Mouse (Mus musculus): ENCODE data around the gene Ttn.

Gene Ttn

DNA sequence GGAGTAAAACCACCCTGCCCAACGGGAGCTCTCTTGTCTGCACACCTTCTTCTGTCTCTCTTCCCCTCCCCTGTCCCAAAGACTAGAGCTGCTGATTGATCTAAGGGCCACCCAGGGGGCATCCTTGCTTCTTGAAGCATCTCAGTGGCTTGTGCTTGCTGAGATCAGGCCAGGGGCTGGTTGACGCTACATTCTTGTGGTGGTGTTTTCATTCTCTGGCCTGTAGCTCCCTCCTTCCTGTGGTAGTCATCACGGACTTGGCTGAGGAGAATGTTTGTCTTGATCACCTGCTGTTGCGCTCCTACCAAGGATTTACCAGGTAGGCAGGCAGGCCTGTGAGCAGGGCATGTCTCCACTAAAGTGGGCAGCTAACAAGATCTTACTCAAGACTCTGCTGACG, 279.6 kb downstream of the Ttn start:
- no peak for DNase-seq (ENCODE audit: low spot score)

DNA sequence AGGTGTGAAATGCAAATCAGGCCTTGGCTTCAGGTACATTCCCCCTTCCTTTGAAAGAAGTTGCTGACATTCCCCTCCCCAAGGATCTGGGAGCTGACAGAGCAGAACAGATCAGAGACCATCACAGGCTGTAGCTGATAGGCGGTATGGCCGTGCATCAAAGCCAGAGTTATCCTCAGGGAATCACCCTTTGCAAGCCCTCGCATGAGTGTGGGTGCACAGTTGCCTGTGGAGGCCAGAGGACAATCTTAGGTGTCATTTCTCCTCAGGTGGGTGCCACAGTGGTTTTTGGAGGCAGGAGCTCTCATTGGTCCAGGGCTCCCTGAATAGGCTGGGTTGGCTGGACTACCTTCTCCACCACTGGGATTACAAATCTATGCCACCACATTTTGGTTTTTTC, 280.2 kb downstream of the Ttn start:
- no peak for DNase-seq (ENCODE audit: low spot score)

DNA sequence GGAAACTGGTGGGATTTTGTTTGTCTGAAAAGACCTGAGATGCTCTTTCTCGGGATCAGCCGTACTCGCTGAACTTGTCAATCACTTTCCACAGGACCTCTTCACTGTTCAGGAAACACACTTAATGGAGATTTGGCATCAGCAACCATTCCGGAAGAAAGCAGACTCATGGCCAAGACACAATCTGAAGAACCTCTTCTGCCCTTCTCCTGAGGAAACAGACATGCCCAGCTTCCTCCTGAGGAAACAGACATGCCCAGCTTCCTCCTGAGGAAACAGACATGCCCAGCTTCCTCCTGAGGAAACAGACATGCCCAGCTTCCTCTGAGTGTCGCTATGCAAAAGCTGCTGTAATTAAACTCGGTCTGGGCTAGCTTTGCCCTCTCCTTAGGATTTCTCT, 287.1 kb downstream of the Ttn start:
- DNase-seq (ENCODE audit: low spot score) = no peak

DNA sequence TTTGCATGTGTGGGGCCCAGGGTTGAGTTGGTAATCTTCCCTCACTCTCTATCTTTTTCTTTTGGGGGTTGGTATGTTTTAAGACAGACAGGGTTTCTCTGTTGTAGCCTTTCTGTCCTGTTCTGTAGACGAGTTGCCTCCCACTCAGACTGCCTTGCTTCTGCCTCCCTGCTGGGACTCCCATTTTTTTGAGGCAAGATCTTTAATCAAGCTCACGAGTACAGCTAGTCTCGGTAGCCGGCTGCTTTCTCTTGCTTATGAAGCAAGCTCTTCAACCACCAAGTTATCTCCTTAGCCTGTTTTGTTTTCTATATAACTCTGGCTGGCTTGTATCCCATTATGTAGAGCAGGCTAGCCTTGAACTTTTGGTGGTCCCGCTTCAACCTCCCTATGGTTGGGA, 288.6 kb downstream of the Ttn start:
- DNase-seq (ENCODE audit: low spot score) = no peak

DNA sequence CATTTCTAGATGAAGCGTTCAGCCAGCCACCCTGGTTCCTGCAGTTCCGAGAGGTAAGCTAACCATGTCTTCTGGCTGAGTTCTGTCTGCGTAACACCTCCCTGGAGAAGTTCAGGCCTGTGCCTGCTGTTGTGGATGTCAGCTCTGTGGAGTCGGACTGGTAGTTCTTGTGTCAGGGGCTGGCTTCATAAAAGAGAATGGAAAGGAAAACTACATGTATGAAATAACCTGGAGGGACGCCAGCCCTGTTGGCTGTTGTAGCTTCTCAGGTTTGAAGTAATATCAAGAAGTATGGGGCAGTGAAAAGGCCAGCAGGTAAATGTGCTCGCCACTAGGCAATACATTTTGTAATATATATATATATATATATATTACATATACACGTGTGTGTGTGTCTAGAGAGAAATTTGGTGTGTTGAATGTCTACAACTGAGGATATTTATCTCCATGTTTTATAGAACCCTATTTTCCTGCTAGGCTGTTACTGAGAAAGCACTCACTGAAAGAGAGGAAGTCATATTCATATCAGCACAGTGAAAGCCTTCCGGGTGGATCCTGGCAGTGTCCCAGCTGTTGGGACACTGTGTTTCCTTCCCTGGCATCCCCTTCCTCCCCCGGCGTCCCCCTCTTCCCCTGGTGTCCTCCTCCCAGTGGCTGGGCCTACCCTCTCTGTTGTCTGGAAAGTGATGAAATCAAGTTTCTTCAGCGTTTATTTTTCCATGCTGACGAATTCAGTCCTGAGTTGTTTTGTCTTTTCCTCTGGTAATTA, 291.7 kb downstream of the Ttn start:
- no peak for DNase-seq (ENCODE audit: low spot score)

DNA sequence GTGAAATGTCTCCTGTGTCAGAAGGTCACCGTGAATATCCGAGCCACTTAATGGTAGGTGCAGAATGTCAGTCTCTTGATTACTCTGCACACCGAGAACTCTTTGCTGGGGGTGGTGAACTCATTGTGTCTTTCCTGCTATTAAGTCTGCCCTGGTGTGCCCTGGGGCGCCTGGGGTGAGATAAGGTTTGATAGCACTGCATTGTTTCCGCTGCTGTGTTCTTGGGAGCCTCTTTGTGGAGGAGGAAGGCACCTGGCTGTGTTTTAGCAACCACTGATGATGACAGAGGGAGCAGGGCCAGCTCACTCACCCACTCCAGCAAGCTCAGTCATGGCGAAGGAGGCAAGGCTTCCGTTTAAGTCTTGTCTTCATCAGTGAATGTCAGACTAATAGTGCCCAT, 294.2 kb downstream of the Ttn start:
- no peak for DNase-seq (ENCODE audit: low spot score)

DNA sequence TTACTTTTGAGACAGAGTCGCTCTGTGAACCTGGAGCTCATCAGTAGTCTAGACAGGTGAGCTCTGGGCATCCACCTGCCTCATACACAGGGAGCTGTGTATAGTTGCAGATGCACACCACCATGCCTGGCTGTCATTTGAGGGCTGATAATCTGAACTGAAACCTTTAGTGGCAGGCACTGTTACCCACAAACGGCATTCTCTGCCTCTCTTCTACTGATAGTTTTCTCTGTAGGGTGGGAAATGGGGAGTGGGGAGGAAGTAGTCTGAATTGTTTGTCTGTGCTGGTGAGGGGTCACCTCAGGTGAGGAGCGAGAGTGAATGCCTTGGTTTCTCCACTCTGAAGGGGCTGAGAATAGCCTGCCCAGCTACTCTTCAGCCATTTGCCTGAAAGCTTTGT, 294.7 kb downstream of the Ttn start:
- no peak for DNase-seq (ENCODE audit: low spot score)

DNA sequence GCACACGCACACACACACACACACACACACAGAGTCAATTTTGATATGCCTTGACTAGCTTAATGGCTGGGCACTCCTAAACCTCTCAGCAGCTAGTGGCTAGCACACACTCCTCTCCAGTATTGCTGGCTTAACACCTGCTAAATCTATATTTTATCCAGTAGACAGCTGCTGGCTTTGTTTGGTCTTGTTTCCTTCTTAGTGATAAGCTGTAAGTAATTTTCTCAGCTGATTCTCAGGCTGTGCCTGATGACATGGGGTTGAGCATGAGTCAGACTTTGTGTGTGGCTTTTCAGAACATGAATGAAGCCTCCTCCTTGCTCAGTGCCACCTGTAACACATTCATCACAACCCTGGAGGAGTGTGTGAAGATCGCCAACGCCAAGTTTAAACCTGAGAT, 295.4 kb downstream of the Ttn start:
- no peak for DNase-seq (ENCODE audit: low spot score)

DNA sequence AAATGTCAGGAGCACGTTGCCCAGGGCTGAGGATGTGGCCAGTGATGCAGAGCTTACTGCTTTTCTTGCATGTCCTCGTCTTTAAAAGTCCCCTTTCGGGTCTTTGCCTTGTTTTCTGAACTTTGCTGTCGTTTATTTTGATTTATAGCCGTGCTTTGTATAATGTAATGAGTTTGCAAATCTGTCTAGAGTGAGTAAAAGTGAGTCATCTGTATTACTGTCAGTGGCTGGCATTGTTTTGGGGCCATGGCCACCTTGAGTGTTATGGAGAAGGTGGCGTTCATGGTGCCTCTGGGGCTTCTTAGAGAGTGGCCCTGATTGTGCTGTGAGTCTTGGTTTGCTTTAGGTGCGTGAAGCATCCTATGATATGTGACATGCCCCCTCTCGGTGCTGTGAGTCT, 300.0 kb downstream of the Ttn start:
- DNase-seq (ENCODE audit: low spot score) = no peak

DNA sequence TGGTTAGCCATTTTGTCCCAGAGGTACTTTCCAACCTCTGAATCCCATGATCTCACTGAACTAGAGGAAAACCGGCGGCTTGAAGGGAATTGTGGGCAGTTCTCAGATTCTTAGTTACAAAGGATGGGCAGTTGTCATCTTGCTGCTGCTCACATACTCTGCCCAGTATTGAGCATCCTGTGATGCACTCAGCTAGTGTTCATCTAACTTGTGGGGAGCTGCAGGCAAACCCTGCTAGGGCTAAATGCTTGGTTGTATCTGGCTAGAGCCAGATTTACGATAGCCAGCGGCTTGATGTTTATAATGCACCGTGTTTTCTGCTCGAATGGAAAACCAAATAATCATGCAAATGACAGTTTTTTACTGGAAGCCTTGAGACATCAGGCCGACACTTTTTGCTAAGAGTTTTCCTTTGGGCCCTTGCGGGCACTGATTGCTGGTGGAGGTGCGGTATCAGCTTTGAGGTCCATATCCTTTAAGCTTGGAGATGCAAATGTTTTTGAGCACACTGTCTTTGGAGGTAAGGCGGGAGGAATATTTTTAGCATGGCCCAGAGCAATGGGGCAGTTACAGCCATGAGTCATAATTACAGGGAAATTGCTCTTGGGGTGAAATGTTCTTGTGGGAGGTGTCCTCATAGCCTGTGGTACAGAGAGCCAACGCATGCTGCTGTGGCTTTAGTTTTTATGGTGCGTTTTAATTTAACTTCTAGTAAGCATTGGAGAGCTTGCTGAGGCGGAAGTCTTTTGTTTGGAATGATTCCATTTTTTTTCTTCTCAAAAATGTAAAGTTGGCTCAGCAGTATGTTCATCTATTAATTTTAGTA, 305.7 kb downstream of the Ttn start:
- no peak for DNase-seq (ENCODE audit: low spot score)

DNA sequence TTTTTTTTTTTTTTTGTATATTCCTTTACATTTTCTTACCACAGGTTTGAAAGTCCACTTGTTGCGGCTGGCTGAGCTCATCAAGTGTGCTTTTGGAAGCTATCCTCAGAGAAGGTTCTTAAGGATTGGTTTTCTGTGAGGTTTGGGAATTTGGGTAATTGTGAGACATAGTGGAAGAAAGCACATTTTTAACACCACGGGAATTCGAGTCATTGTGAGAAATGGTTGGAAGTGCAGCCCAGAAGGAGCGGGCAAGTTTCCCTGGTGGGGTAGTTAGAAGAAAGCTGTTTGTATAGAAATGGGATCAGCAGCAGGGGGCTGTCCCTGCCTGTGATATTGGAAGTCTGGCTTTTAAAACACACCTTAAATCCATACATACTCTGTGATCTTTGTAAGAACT, 306.4 kb downstream of the Ttn start:
- DNase-seq (ENCODE audit: low spot score) = no peak

DNA sequence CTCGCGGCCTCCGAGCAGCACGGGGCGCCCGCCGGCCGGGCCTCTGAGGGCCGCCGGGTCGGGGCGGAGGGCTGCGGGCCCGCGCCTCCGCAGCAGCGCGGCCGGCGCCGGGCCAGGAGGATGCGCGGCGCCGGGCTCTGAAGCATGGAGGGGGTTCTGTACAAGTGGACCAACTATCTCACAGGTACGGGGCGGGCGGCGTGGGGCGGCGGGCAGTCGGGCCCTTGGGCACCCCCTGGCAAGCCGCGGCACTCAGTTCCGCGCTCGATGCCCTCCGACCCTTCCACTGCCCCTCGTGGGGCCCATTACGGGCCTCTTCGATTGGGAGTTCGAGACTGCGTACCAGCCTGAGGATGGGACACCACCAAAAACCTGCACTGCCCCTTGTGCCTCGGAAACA, 306.9 kb downstream of the Ttn start:
- DNase-seq (ENCODE audit: low spot score) = no peak

DNA sequence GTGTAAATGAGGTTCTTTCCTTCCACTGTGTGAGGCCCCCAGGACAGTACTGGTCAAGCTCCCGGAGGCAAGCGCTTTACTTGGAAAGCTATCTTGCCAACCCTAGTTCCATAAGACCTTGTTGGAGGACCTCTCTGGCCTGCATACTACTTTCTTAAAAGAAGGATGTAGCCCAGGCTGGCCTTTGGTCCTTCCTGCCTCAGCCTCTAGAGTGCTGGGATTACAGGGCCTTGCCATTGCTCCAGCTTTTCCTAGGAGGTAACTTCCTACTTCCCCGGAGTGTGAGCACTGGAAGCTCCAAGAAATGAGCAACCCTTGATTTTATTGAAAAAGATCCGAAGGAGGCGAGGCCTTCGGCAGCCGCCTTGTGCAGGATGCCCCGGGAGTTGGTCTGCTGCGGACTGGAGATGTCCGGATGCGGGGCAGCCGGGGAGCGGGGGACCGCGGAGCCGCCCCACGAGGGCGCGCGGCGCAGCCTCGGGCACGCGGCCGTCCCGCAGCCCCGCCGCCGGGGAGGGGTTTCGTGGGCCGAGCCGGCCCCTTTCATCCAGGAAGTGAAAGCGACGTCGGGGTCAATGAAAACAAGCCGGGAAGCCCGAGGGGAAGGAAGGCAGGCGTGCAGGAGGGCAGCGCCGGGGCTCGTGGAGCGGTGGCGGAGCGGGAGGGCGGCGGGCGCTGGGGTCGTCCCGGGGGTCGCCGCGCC, 307.5 kb downstream of the Ttn start, which contains the start of gene Plekha3:
TSS of gene Plekha3 (plus strand) at position 557 of the 703 bp plus-strand sequence.
- DNase-seq (ENCODE audit: low spot score) = peak; percentile 55

DNA sequence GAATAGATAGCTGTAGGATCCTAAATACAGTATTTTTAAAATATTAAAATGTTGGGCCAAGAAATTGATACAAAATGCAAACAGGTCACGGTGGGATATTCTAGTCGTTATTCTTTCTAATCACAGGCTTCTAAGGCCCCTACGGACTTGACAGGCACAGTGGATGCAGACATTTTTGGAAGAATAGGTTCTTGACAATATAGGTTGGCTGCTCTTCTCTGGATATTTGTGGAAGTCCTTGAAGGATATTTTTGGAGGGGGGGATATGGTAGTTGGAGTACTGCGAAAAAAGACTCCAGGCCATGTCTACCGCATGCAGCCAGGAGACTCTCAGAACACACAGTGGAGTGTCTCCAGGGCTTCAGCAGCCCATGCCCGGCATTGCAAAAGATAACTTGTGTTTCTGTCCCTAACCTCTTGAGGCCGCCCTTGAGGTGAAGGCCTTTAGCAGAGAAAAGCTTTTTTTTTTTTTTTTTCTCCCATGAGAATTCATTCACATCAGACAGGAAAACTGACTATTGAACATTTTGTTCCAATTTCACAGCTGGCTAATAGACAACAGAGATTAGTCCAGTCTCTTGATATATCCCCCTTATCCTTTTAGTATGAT, 308.8 kb downstream of the Ttn start:
- DNase-seq (ENCODE audit: low spot score) = peak; percentile 18

DNA sequence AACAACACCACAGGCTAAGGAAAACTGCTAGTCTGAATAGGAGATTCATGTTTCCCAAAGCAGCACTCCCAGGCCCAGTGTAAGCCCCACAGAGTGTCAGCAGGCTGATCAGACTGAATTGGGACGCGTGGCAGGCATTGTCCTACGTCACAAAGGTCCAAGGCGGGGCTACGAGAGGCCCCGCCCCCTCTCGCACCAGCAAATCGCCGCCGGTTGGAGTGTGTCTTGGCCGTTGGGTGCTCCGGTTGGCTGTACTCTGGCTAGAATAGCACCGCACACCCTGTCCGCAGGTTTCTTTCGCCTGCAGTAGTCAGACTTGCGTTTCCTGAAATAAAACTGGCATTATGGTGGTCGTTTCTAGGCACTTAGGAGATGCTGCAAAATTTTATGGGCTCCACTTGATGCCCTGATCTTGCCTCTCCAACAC, 309.4 kb downstream of the Ttn start, which contains the start of gene Fkbp7:
TSS of gene Fkbp7 (minus strand) at position 151 of the 427 bp plus-strand sequence.
- DNase-seq (ENCODE audit: low spot score) = peak; percentile 77

DNA sequence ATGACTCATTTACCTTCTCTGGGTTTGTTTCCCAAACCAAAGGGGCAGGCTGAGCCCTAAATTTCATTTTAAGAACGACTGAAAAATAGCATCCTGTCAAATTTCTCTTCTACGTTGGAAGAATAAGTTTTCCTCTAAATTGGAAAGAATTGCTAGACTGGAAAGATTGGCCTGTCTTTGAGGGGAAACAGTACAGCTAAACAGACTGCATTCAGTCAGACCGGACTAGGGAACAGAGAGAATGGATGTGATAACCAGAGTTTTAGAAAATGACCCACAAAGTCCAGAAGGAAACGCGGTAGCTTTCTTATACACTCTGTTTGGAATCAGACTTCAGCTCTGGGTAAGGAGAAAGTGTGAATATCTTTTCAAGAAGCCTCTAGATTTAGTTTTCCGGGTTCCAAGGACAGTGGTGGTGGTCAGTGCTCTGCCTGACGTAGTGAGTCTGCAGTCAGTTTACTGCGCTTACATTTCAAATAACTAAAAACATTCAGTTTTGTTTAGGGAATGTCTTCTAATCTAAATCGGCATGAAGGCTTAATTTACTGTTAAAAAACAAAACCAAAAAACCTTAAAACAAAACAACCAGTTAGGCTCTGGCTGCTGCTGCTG, 310.1 kb downstream of the Ttn start:
- DNase-seq (ENCODE audit: low spot score) = no peak

DNA sequence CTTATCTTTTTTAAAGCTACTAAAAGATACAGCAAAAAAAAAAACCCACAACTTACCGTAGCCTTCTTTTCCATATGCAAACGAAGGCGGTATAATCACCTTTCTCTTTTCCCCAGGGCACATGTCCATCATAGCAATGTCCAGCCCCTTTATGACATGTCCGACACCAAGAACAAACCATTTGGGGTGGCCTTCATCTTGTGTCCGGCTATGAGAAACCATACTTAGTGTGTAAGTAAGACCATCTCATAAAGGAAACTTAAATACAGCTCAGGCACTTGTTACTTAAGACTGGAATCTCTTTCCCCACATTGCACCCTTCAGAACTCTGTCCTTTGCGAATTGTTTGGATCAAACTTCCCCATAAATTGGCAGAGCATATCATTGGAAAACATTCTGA, 310.7 kb downstream of the Ttn start:
- DNase-seq (ENCODE audit: low spot score) = no peak

DNA sequence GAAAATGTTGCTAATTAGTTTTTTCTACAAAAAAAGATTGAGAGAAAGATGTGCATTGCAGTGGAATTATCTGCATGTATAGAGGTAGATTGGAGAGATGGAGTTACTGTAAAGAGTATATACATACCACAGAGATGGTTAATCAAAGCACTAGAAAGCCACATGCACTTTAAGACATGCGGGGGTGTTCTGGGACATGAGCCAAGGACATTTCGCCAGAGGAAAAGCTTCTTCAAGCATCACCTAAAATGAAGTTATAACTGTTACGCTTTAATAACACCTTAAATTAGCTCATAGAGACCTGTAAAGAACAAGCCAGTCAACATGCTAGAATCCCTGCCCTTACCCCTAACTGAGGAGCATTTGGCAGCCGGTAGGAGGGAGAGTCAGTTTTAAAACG, 315.1 kb downstream of the Ttn start:
- DNase-seq (ENCODE audit: low spot score) = no peak

DNA sequence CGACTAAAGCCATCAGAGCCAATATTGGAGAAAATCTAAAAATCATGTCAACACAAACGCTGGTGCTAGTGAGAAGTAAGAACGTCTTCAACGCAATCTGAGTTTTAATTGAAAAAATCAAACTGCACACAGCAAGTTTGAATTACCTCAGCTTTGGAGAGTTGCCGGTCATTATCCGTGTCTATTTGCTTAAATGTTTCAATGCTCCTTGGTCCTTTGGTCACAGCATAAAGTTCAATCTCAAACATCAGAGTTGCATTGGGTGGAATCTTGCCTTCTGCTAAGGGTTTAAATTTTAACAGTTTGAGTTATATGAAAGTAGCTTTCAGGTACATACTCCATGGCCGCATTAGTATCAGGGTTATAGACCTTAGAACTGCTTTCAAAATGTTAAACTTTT, 316.8 kb downstream of the Ttn start:
- DNase-seq (ENCODE audit: low spot score) = no peak

DNA sequence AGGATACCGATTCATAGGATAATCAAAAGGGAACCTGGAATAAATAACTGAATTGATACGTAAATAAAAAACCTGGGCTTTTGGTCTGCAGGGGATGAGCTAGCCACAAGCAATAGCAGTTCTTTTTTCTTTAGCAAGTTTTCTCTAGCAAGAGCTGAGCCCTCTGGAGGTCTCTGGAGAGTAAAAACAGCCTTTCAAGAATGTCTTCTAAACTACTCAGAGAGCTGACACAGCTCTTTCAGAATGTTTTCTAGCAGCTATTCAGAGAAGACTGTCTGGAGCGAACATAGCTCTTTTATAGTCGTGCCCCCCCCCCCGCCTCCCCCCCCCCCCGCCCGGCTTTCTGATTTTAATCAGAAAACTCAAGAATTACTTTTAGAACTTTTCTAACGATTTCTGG, 322.9 kb downstream of the Ttn start:
- no peak for DNase-seq (ENCODE audit: low spot score)

DNA sequence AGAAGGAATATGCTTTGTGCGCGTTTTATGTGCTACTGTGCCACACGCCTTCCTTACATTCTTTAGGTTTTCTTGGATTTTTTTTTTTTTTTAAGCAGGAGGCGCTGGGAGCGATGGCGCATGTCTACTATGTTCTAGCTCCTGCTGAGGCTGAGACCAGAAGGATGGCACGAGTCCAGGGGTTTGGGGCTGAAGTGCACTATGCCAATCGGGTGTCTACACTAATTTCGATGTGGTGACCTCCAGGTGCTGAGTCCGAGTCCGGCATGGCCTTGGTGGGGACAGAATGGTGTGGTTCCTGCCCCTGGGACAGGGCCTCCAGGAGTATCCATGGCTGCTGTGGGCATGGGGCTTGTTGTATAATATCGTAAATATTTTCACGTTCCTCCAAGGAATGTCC, 323.8 kb downstream of the Ttn start:
- DNase-seq (ENCODE audit: low spot score) = no peak

DNA sequence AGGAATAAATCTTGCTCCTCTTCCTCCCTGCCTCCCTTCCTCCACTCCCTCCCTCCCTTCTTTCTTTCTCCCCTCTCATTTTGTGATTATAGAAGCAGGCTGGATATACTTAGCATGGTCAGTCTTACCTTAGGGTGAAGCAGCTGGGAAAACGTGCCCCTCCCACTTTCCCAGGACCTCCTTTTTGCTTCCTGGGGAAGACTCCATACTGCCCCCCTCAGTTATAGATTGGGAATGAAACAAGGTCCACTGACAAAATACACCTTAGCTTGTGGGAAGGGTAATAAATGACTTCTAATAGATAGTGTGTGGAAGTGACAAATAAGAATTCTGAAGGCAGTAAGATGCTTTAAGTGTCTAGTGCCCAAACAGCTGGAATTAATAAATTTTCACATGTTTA, 326.4 kb downstream of the Ttn start:
- no peak for DNase-seq (ENCODE audit: low spot score)

All from spleen, adult 12 weeks (tissue).